15 mouse cellular contexts compared by ENCODE assay signal in genomic region chr10:62411431-62412410, GRCm38 (mm10). TPM values are rescaled to one million over a fixed set of nuclear protein-coding genes. Genes with fewer than 3 reads are reported as not detected.
A peak's percentile ranks its signal among the peaks of the same experiment; 100 is the strongest.
DNase-seq lines count a peak whose midpoint lies in the region; ATAC-seq and TF ChIP-seq lines count a peak whose summit lies in the region.
"Had no signal": no experiment of that assay in that cellular context is flagged by ENCODE, and none has a peak within 500 bp of the region (broad histone marks: within the 10 kb centered on the region; RNA-seq: fewer than 3 reads in every experiment).

No protein-coding gene starts in this region.

- no peaks in the 10 kb centered on the region for H3K27me3 ChIP-seq in midbrain, embryonic 16.5 days (ENCODE audit: control insufficient read depth, insufficient read depth, low read depth, low read length)
- H3K27me3 ChIP-seq in midbrain, embryonic 13.5 days = 0 out of 2 replicates have a peak, but pooled peaks cover 3% of the 10 kb centered on the region
- no peaks in the 10 kb centered on the region for H3K27me3 ChIP-seq in cerebellum, adult 2 months (ENCODE audit: control insufficient read depth, insufficient read depth, low read length)

- H3K4me3 ChIP-seq in midbrain, embryonic 16.5 days (ENCODE audit: low read depth, low read length) = no peak overlapping the region
- no peak overlapping the region for H3K4me3 ChIP-seq in midbrain, embryonic 13.5 days (replicated peaks)
- peak overlapping the region; percentile 33 for H3K4me3 ChIP-seq in cerebellum, adult 2 months (replicated peaks; ENCODE audit: insufficient read depth, low read depth, low read length)
- H3K4me3 ChIP-seq: heart, adult 2 months had no signal

- H3K4me2 ChIP-seq in midbrain, embryonic 16.5 days (ENCODE audit: low read length) = no peak overlapping the region
- H3K4me2 ChIP-seq in midbrain, embryonic 13.5 days (replicated peaks) = no peak overlapping the region

- no peaks in the 10 kb centered on the region for H3K36me3 ChIP-seq in midbrain, embryonic 16.5 days (ENCODE audit: control insufficient read depth, insufficient read depth, low read length)
- no peaks in the 10 kb centered on the region for H3K36me3 ChIP-seq in midbrain, embryonic 13.5 days

- H3K4me1 ChIP-seq in midbrain, embryonic 16.5 days (ENCODE audit: control insufficient read depth, insufficient read depth, low read length) = no peaks in the 10 kb centered on the region
- no peaks in the 10 kb centered on the region for H3K4me1 ChIP-seq in midbrain, embryonic 13.5 days (replicated peaks)
- peaks cover 11% of the 10 kb centered on the region; the same call in 1 of the 2 replicates for H3K4me1 ChIP-seq in cerebellum, adult 2 months (ENCODE audit: control insufficient read depth, insufficient read depth, low read length)

- no peaks in the 10 kb centered on the region for H3K9me3 ChIP-seq in midbrain, embryonic 16.5 days (replicated peaks; ENCODE audit: control insufficient read depth, low read length, poor library complexity, severe bottlenecking)
- H3K9me3 ChIP-seq in midbrain, embryonic 13.5 days = no peaks in the 10 kb centered on the region

- 0 out of 2 replicates have a peak overlapping the region, but pooled peaks have one; percentile 10 for H3K9ac ChIP-seq in midbrain, embryonic 16.5 days (ENCODE audit: low read depth, low read length)
- no peak overlapping the region for H3K9ac ChIP-seq in midbrain, embryonic 13.5 days (replicated peaks)

- no peak for ATAC-seq in cerebellum, adult (ENCODE audit: insufficient number of reproducible peaks, low FRiP score, low TSS enrichment)
- ATAC-seq in midbrain, embryonic 16.5 days = no peak
- no peak for ATAC-seq in midbrain, embryonic 13.5 days

- no peak for TF ChIP-seq CTCF in cerebellum, adult 2 months (IDR thresholded peaks at IDR 0.05; ENCODE audit: borderline replicate concordance, insufficient read depth, low read depth, low read length)

- intact Hi-C loops in left cerebral cortex, postnatal 36 days (cut with DNase I) = loop anchor here (5.0 to 10.0 kb wide), 3 partner anchors 69 to 227 kb away; no protein-coding TSS in a partner anchor

- no peak for TF ChIP-seq POLR2A in cerebellum, adult 2 months (IDR thresholded peaks at IDR 0.05; ENCODE audit: borderline replicate concordance, insufficient read depth, low read length)

- DNase-seq in cerebellum, adult 11 months = peak; percentile 16
- DNase-seq in cerebellum, adult 2 months = peak; percentile 27 to 30
- peak; percentile 30 to 49 for DNase-seq in left cerebral cortex, postnatal 36 days (ENCODE audit: low spot score in 2 of 2)
- no peak for DNase-seq in thymus, postnatal 4 days
- no peak for DNase-seq in kidney, adult 18-20 months

- no peak overlapping the region for H3K27ac ChIP-seq in midbrain, embryonic 16.5 days (ENCODE audit: low read length)
- H3K27ac ChIP-seq in midbrain, embryonic 13.5 days = no peak overlapping the region
- H3K27ac ChIP-seq in cerebellum, adult 2 months (ENCODE audit: insufficient read depth, low read length) = no peak overlapping the region
- H3K27ac ChIP-seq: heart, adult 2 months had no signal

- 69% methylated on average over 19 of the region's 19 CpGs for WGBS in midbrain, embryonic 16.5 days
- 70% methylated on average over 19 of the region's 19 CpGs for whole genome bisulfite sequencing in midbrain, embryonic 13.5 days
- WGBS in cerebellum, adult 2 months = 38% methylated on average over 19 of the region's 19 CpGs

RNA-seq across cellular contexts. Expression of gene Hkdc1, which starts 10.6 kb away (rescaled TPM):
- 0.37 and 0.51 TPM in 2 replicates for polyA plus RNA-seq in midbrain, embryonic 16.5 days (2015; fragmentation: Nextera tagmentation; extraction: Ambion mirVana)
- polyA plus RNA-seq in midbrain, embryonic 13.5 days (2015; fragmentation: Nextera tagmentation; extraction: Ambion mirVana) = 0.13 and 0.14 TPM in 2 replicates
- polyA plus RNA-seq in cerebellum, adult 2 months (2012; rRNA removed) = 1.7 and 2.6 TPM in 2 replicates
- 10 to 100 TPM in 1 of 2 experiments, 1 to 10 TPM in 1; 9.9 to 12.0 TPM for total RNA-seq in left cerebral cortex, postnatal 36 days (2021)
- total RNA-seq: adrenal gland, postnatal 14 days; heart, adult 2 months; heart, postnatal 14 days; monocyte, adult 5-6 weeks; neutrophil, adult 5-6 weeks had no signal
- polyA plus RNA-seq: forebrain, embryonic 11.5 days; heart, adult 2 months had no signal

RNA-seq across cellular contexts. Expression of gene Hk1, which starts 32.0 kb away (rescaled TPM):
- polyA plus RNA-seq in midbrain, embryonic 16.5 days (2015; fragmentation: Nextera tagmentation; extraction: Ambion mirVana) = 142 and 155 TPM in 2 replicates
- polyA plus RNA-seq in midbrain, embryonic 13.5 days (2015; fragmentation: Nextera tagmentation; extraction: Ambion mirVana) = 70.0 and 72.9 TPM in 2 replicates
- polyA plus RNA-seq in cerebellum, adult 2 months (2012; rRNA removed) = 206 and 213 TPM in 2 replicates
- total RNA-seq in left cerebral cortex, postnatal 36 days (2021) = 100 to 1,000 TPM; 310 to 327 TPM

RNA-seq across cellular contexts. Expression of gene 4930507D05Rik, which starts 37.6 kb away (rescaled TPM):
- polyA plus RNA-seq in midbrain, embryonic 16.5 days (2015; fragmentation: Nextera tagmentation; extraction: Ambion mirVana) = 1.2 and 1.4 TPM in 2 replicates
- polyA plus RNA-seq in midbrain, embryonic 13.5 days (2015; fragmentation: Nextera tagmentation; extraction: Ambion mirVana) = 1.2 and 1.4 TPM in 2 replicates
- 0.49 and 0.70 TPM in 2 replicates for polyA plus RNA-seq in cerebellum, adult 2 months (2012; rRNA removed)
- total RNA-seq in left cerebral cortex, postnatal 36 days (2021) = 1 to 10 TPM; 1.7 to 2.0 TPM
- total RNA-seq: monocyte, adult 5-6 weeks had no signal
- polyA plus RNA-seq: small intestine, adult 2 months had no signal

RNA-seq across cellular contexts. Expression of gene Supv3l1, which starts 37.8 kb away (rescaled TPM):
- polyA plus RNA-seq in midbrain, embryonic 16.5 days (2015; fragmentation: Nextera tagmentation; extraction: Ambion mirVana) = 18.6 and 19.4 TPM in 2 replicates
- polyA plus RNA-seq in midbrain, embryonic 13.5 days (2015; fragmentation: Nextera tagmentation; extraction: Ambion mirVana) = 23.3 and 23.6 TPM in 2 replicates
- polyA plus RNA-seq in cerebellum, adult 2 months (2012; rRNA removed) = 37.3 TPM in 2 replicates
- 10 to 100 TPM; 20.1 to 28.0 TPM for total RNA-seq in left cerebral cortex, postnatal 36 days (2021)

Comparison
In these comparisons a context has a peak if more than half of its experiments do, and no peak if none do; other contexts are left out.
1. DNase-seq: peak in cerebellum, adult 11 months (single experiment), cerebellum, adult 2 months (2 of 2) and left cerebral cortex, postnatal 36 days (2 of 2); none in thymus, postnatal 4 days (single experiment) and kidney, adult 18-20 months (single experiment).